Mouse (Mus musculus) ovary, adult 10 weeks (tissue): ENCODE measurements around the gene Nfic. TPM values are rescaled to one million over a fixed set of nuclear protein-coding genes. Genes with fewer than 3 reads are reported as not detected.

Experiments
- polyA plus RNA-seq: library from polyadenylated mRNA; stranded (reverse); fragments of 350-450 nt; fragmentation: Illumina TruSeq; extraction: RNeasy Lipid Tissue Mini Kit (QIAGEN cat#74804); gene quantifications from one replicate; pipeline ENCODE4 v1.2.3, GENCODE M21; 2014

The Nfic gene
- 14.2 TPM for polyA plus RNA-seq

GRCm38 (mm10) chr10:81455181-81455895, at the start of gene Nfic:
Gene Nfic, minus strand, starts transcription at chr10:81455635.

DNA sequence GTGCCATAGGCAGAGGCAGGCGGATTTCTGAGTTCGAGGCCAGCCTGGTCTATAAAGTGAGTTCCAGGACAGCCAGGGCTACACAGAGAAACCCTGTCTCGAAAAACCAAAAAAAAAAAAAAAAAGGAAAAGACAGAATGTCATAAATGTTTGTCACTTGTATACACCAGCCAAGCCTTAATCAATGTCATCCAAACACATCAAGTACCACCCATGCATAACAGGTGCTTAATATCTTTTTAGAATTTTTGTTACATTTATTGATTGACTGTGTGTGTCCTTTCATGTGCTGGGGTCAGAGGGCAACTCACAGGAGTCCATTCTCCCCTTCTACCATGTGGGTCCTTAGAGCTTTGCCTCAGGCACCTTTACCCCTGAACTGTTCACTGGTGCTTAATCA, 44.6 kb upstream of the Nfic start, which contains the start of gene S1pr4:
Gene S1pr4 (minus strand): TSS at position 101 of the 400 bp plus-strand sequence.

DNA sequence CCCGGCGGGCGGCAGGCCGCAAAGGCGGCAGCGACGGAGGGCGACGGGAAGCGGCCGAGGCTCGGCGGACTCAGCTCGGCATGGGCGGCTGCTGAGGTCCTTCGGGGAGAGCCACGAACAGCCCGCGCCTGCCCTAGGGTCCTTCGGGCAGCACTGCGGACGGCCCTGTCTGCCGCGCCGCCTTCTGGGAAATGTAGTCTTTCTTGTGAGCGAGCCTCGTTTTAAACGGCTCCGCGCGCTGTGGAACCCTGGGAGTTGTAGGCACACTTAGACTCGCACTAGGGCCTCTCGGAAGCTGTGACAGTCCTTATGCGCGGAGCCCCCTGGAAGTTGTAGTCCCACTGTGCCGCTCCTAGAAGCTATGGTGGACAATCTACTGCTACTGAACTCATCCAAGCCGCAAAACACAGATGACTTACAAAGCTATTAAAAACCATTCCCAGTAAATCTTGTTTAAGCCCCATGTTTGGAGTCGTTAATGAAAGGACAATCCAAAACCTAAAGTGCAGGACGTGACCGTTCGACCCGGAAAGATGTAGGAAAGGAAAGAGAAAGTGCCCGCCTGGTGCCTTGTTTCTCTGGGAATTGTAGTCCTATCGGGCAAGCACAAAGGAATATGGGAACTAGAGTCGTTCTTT, 40.9 kb upstream of the Nfic start, which contains the start of gene Ncln:
Gene Ncln (minus strand): TSS at position 129 of the 638 bp plus-strand sequence.

GRCm38 (mm10) chr10:81482533-81482889, 27.1 kb upstream of the Nfic start, which contains the start of gene Celf5:
Gene Celf5, minus strand, starts transcription at chr10:81482709.

GRCm38 (mm10) chr10:81392781-81393185, 62.7 kb downstream of the Nfic start, which contains the start of gene Smim24:
Gene Smim24, plus strand, starts transcription at chr10:81393051.

DNA sequence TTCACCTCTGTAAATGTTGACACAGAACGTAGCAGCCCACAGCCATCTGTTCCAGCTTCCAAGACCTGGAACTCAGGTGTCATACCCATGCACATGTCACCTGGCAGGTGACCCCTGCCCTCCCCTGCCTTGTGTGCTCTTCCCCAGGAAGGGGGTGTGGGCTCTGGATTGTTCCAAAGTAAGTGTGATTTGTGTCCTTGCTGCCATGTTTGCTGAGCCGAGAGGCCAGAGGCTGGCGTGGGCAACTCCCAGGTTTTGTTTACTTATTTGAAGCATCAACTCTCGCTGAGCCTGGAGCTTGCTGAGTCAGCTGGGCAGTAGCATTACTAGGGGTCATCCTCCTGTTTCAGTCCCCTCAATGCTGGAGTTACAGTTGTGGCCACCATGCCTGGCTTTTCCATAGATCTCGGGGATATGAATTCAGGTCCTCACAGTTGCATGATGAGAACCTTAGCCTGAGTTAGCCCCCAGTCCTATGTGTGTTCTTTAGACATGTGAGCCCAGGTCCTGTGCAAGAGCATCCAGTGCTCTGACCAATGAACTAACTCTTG, 66.9 kb downstream of the Nfic start, which contains the start of gene Gm48552:
Gene Gm48552 (plus strand): TSS at position 501 of the 551 bp plus-strand sequence.

DNA sequence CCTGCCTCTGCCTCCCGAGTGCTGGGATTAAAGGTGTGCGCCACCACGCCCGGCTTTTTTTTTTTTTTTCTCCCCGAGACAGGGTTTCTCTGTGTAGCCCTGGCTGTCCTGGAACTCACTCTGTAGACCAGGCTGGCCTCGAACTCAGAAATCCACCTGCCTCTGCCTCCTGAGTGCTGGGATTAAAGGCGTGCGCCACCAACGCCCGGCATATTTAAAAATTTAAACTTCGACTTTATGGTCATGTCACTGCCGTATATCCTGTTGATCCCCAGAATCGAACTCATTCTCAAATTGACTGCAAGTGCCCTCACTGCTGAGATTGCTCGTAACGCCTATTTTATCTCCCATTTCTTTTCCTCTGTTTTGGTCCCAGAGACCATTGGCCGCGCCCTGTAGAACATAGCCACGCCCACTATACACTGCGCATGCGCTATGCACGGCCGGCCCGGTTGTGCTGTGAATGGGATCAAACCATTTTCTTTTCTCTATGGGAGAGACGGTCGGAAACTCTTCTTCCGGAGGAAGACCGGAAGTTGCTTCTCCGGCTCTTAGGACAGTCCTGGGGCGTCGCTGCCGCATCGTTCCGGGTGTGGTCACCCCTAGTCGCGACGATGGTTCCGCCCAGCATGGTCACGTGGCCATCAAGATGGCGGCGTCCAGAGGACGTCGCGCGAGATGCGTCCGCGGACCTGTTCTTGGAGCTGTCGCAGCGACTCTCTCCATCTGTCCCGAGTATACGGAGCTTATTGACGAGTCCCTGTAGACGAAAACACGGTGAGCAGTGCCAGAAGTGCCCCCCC, 71.4 kb downstream of the Nfic start, which contains the start of the genes Dohh and Gm48551:
Gene Dohh (plus strand): TSS at position 627 of the 803 bp plus-strand sequence.
Gene Gm48551 (plus strand): TSS at position 665 of the 803 bp plus-strand sequence.

GRCm38 (mm10) chr10:81377793-81378552, 77.5 kb downstream of the Nfic start, which contains the start of gene Fzr1:
Gene Fzr1, minus strand, starts transcription at chr10:81378516.

DNA sequence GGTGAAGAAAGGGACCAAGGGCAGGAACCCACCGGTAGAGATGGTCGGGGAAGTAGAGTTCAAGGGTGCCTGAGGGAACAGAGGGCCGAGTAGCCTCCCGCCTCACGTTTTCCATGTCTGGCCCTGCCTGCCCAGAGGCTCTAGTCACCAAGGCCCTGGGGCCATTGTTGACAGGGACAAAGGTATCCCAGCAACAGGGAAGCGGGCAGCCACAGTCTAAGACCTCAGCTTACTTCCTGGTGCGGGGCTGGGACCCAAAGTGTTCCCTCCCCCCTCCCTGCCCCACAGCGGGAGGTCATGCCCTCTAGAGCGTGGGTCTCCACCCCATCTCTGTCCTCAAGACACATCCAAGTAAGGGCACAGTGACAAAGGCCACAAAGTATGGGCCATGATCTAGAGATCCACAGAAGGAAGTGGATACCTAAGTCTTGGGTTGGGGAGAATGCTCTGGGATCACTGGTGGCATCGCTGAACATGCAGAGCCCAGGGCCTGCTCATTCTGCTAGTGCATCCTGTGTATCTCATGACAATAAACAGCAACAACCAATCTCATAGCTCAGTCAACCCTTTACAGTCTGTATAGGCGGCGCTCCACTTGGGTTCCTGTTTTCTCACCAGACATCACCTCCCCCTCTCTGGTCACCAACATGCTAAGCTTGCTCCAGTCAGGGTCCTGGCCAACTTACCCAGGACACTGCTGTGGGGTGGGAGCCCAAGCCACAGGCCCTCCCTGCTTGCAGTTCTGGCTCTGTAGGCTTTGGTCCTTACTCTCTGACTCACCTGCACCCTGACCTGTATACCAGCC, 89.6 kb downstream of the Nfic start, which contains the start of gene 4930404N11Rik:
Gene 4930404N11Rik (minus strand): TSS at position 145 of the 805 bp plus-strand sequence.

GRCm38 (mm10) chr10:81356991-81357844, 98.2 kb downstream of the Nfic start, which contains the start of gene Mfsd12:
Gene Mfsd12, plus strand, starts transcription at chr10:81357491.

GRCm38 (mm10) chr10:81350351-81351063, 104.9 kb downstream of the Nfic start, which contains the start of gene Hmg20b:
Gene Hmg20b, minus strand, starts transcription at chr10:81350480.

Other genes starting within 250 kb of the Nfic start
- gene Atcay, start 224.8 kb downstream of the Nfic start, polyA plus RNA-seq: not detected
- 0.66 TPM for gene Zfr2, start 222.5 kb downstream of the Nfic start, polyA plus RNA-seq
- not detected for gene Matk, start 202.7 kb downstream of the Nfic start, polyA plus RNA-seq
- gene Mrpl54, start 188.7 kb downstream of the Nfic start, polyA plus RNA-seq: not detected
- not detected for gene Apba3, start 188.7 kb downstream of the Nfic start, polyA plus RNA-seq
- gene Tjp3, start 164.1 kb downstream of the Nfic start, polyA plus RNA-seq: not detected
- 2.6 TPM for gene Pip5k1c, start 162.7 kb downstream of the Nfic start, polyA plus RNA-seq
- 0.17 TPM for gene Cactin, start 134.5 kb downstream of the Nfic start, polyA plus RNA-seq
- not detected for gene Tbxa2r, start 126.9 kb downstream of the Nfic start, polyA plus RNA-seq
- gene Gipc3, start 112.4 kb downstream of the Nfic start, polyA plus RNA-seq: not detected
- gene Hmg20b, start 105.2 kb downstream of the Nfic start, polyA plus RNA-seq: 4.2 TPM
- gene Mfsd12, start 98.1 kb downstream of the Nfic start, polyA plus RNA-seq: not detected
- gene 4930404N11Rik, start 89.8 kb downstream of the Nfic start, polyA plus RNA-seq: not detected
- 0.26 TPM for gene Fzr1, start 77.1 kb downstream of the Nfic start, polyA plus RNA-seq
- not detected for gene Dohh, start 71.2 kb downstream of the Nfic start, polyA plus RNA-seq
- not detected for gene Gm48551, start 71.2 kb downstream of the Nfic start, polyA plus RNA-seq
- gene Gm48552, start 66.6 kb downstream of the Nfic start, polyA plus RNA-seq: 0.88 TPM
- gene Smim24, start 62.6 kb downstream of the Nfic start, polyA plus RNA-seq: not detected
- not detected for gene Celf5, start 27.1 kb upstream of the Nfic start, polyA plus RNA-seq
- not detected for gene Ncln, start 40.8 kb upstream of the Nfic start, polyA plus RNA-seq
- not detected for gene S1pr4, start 44.5 kb upstream of the Nfic start, polyA plus RNA-seq
- not detected for gene Gna15, start 68.6 kb upstream of the Nfic start, polyA plus RNA-seq
- gene Gna11, start 89.6 kb upstream of the Nfic start, polyA plus RNA-seq: 1.7 TPM
- 10.1 TPM for gene Aes, start 103.9 kb upstream of the Nfic start, polyA plus RNA-seq
- 3.3 TPM for gene Tle2, start 118.9 kb upstream of the Nfic start, polyA plus RNA-seq
- 9.7 TPM for gene Tle6, start 145.4 kb upstream of the Nfic start, polyA plus RNA-seq
- gene BC025920, start 150.6 kb upstream of the Nfic start, polyA plus RNA-seq: 0.77 TPM
- not detected for gene Sirt6, start 172.2 kb upstream of the Nfic start, polyA plus RNA-seq
- 2.0 TPM for gene Ankrd24, start 172.9 kb upstream of the Nfic start, polyA plus RNA-seq
- gene Gm10778, start 193.4 kb upstream of the Nfic start, polyA plus RNA-seq: 24.8 TPM
- 52.7 TPM for gene Zfp433, start 249.2 kb upstream of the Nfic start, polyA plus RNA-seq